Mouse (Mus musculus) kidney, adult 2 months (tissue): ENCODE results near the gene A830005F24Rik.
A peak's percentile ranks its signal among the peaks of the same experiment; 100 is the strongest.

Source experiments
- CTCF ChIP-seq: fragments of 200-500 bp; conservative IDR thresholded peaks from 2 replicates; pipeline ENCODE4 v1.5.1; 2011; ENCODE audit warnings: low read depth, mild to moderate bottlenecking, control low read depth, low read length, moderate library complexity, mixed read lengths; ENCODE audit not compliant: insufficient read depth, insufficient read length
- POLR2A ChIP-seq: fragments of 200-500 bp; IDR thresholded peaks from one replicate; pipeline ENCODE4 v1.6.1; 2011; ENCODE audit warnings: low read depth, low read length, control low read depth

GRCm38 (mm10) chr13:48497693-48498221 is 15.6 kb upstream of the A830005F24Rik start:
- peak; percentile 64 for TF ChIP-seq CTCF
- TF ChIP-seq POLR2A = no peak
